Mouse (Mus musculus): ENCODE data around the gene Klhl26. TPM values are rescaled to one million over a fixed set of nuclear protein-coding genes. Genes with fewer than 3 reads are reported as not detected.
"Not testable (repeated sequence)": the region's sequence is repeated elsewhere in the genome, so short reads cannot be mapped to it uniquely, and the experiment has no call there.

Klhl26 gene
- total RNA-seq (2017): 5.9 and 10.6 TPM in 2 replicates

GRCm38 (mm10) chr8:70476333-70477268 is at the start of gene Klhl26:
Gene Klhl26 (minus strand): TSS chr8:70476968.
- ATAC-seq (replicated peaks; ENCODE audit: low read depth, poor library complexity, severe bottlenecking): peak; percentile 94

DNA sequence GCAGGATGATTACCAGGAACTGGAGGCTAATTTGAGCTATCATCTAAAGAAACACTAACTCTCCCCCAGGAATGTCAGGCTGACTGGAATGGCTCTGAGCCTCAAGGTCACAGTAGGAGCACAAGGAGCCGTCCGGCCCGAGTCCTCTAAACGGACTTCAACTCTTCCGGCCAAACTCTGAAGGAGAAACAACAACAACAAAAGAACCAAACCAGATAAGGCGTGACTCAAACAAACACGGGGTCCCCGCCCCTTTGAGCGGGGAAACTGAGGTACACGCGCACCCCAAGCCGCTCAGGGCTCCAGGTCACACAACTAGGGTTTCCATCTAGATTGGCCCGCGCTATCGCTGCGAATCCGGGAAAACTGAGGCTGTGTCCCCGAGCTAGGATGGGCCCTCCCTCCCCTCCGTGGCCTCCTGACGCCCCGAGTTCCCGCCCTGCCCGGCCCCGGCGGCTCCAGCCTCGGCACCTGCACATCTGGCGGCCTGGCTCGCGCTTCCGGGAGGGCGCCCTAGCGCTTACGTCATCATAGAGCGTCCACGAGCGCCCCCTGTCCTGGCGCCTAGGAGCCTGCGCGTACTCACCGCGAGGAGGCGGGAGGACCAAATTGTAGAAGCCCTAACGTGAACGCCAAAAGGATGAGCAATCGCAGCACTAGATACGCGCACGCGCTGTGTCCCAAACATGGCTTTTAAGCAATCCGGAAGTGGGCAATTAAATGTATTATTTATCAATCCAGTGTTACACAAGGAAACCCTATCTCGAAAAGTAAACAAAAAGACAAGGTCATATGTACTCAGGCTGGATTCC is 46.0 kb upstream of the Klhl26 start:
- peak; percentile 92 for ATAC-seq (replicated peaks; ENCODE audit: low read depth, poor library complexity, severe bottlenecking)

- ATAC-seq (replicated peaks; ENCODE audit: low read depth, poor library complexity, severe bottlenecking): no peak
Observed at GRCm38 (mm10) chr8:70519606-70520005, 42.8 kb upstream of the Klhl26 start.

- no peak for ATAC-seq (replicated peaks; ENCODE audit: low read depth, poor library complexity, severe bottlenecking)
Observed at GRCm38 (mm10) chr8:70519043-70519442, 42.3 kb upstream of the Klhl26 start.

GRCm38 (mm10) chr8:70517940-70518643 is 41.3 kb upstream of the Klhl26 start:
- no peak for ATAC-seq (replicated peaks; ENCODE audit: low read depth, poor library complexity, severe bottlenecking)

GRCm38 (mm10) chr8:70513441-70513840 is 36.7 kb upstream of the Klhl26 start:
- ATAC-seq (replicated peaks; ENCODE audit: low read depth, poor library complexity, severe bottlenecking): no peak

- peak; percentile 39 for ATAC-seq (replicated peaks; ENCODE audit: low read depth, poor library complexity, severe bottlenecking)
Observed at GRCm38 (mm10) chr8:70512253-70512903, 35.6 kb upstream of the Klhl26 start.

GRCm38 (mm10) chr8:70511770-70512169 is 35.0 kb upstream of the Klhl26 start:
- no peak for ATAC-seq (replicated peaks; ENCODE audit: low read depth, poor library complexity, severe bottlenecking)

DNA sequence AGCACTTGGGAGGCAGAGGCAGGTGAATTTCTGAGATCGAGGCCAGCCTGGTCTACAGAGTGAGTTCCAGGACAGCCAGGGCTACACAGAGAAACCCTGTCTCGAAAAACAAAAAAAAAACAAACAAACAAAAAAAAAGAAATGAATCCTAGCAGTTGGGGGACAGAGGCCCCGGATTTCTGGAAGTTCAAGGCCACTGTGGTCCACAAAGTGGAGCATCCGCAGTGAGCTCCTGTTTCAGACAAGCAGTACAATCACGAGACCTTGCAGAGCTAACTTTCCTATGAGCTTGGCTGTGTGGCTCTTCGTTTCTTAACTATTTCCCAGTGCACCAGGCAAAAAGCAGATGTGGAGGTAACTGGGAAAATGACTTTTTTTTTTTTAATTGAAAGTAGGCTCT is 34.4 kb upstream of the Klhl26 start:
- ATAC-seq (replicated peaks; ENCODE audit: low read depth, poor library complexity, severe bottlenecking): not testable (repeated sequence)

DNA sequence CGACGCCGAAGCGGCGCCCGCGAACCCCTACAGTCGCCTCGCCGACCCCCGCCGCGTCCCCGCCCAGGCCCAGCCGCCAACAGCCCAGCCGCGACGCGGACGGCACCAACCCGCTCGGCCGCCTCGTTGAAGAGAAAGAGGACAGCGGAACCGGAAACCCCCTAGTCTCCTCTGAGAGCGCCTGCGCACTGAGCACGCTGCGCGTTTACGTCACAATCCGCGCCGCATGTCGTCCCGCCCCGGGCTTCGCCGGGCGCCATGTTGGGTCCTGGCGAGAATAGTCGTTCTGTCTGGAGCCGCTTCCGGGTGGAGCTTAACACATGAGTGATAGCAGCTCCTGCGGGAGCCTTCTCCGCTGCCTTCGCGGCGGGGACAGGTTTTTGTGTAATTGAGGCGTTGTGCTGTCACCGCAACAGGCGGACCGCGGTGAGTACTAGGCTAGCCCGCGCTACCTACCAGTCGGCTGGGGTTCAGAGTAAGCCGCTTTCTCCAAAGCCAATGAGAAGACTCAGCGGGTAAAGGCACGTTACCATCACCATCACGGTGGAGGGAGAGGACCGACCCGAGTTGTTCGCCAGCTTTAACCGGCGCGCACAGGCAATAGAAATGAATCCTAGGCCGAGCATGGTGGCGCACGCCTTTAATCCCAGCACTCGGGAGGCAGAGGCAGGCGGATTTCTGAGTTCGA is 33.6 kb upstream of the Klhl26 start, which contains the start of gene Uba52:
Gene Uba52, minus strand, starts transcription at position 574 of the 688 bp plus-strand sequence.
- peak; percentile 73 for ATAC-seq (replicated peaks; ENCODE audit: low read depth, poor library complexity, severe bottlenecking)

DNA sequence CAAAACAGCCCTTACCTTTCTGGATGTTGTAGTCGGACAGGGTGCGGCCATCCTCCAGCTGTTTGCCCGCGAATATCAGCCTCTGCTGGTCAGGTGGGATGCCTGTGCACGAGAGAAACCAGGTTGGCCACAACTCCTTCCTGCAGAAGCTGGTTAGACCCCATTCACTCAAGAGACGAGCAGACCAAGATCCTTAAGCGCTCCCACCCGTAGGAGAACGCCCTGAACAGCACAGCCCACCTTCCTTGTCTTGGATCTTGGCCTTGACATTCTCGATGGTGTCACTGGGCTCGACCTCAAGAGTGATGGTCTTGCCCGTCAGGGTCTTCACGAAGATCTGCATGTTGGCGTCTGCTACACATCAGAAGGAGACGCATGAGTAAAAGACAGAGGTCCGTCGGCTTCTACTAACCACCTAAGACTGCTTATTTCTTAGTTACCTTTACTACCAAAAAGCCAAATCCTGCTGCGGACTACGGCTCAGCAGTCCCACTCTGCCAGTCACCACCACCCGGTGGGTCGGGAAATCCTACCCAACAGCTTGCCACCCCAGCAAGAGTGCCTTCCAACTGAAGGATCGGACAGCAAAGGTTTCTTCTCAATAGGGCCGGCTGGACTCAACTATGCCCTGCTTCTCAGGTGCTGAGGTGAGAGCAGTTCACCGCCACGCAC is 32.6 kb upstream of the Klhl26 start:
- no peak for ATAC-seq (replicated peaks; ENCODE audit: low read depth, poor library complexity, severe bottlenecking)

- ATAC-seq (replicated peaks; ENCODE audit: low read depth, poor library complexity, severe bottlenecking): no peak
Observed at GRCm38 (mm10) chr8:70507027-70507393, 30.2 kb upstream of the Klhl26 start.

- ATAC-seq (replicated peaks; ENCODE audit: low read depth, poor library complexity, severe bottlenecking): peak; percentile 64
Observed at GRCm38 (mm10) chr8:70506328-70507026, 29.7 kb upstream of the Klhl26 start, which contains the start of gene Rex1bd. Gene Rex1bd (minus strand): TSS chr8:70506752.

GRCm38 (mm10) chr8:70505698-70506327 is 29.0 kb upstream of the Klhl26 start:
- ATAC-seq (replicated peaks; ENCODE audit: low read depth, poor library complexity, severe bottlenecking): no peak; the same call in 1 of the 2 replicates

DNA sequence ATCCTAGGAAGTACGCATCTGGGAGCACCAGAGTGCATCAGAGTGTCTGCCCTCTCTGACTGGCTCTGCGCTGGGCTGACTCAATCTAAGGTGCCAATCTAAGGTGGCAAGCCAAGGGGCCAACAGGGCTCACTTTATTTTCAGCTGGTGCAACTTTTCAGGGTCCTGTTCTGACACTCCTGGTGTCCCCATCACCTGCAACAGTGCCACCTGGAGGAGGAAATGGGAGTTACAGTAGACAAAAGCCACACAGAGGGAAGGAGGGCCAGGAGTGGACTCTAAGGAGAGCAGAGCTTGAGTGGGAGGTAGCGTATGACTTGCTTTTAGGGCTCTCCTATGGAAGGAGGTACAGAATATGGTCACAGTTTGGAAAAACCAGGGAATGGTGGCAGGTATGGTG is 28.1 kb upstream of the Klhl26 start:
- peak; percentile 30; the same call in 1 of the 2 replicates for ATAC-seq (replicated peaks; ENCODE audit: low read depth, poor library complexity, severe bottlenecking)

- no peak for ATAC-seq (replicated peaks; ENCODE audit: low read depth, poor library complexity, severe bottlenecking)
Observed at GRCm38 (mm10) chr8:70504291-70504716, 27.5 kb upstream of the Klhl26 start.

DNA sequence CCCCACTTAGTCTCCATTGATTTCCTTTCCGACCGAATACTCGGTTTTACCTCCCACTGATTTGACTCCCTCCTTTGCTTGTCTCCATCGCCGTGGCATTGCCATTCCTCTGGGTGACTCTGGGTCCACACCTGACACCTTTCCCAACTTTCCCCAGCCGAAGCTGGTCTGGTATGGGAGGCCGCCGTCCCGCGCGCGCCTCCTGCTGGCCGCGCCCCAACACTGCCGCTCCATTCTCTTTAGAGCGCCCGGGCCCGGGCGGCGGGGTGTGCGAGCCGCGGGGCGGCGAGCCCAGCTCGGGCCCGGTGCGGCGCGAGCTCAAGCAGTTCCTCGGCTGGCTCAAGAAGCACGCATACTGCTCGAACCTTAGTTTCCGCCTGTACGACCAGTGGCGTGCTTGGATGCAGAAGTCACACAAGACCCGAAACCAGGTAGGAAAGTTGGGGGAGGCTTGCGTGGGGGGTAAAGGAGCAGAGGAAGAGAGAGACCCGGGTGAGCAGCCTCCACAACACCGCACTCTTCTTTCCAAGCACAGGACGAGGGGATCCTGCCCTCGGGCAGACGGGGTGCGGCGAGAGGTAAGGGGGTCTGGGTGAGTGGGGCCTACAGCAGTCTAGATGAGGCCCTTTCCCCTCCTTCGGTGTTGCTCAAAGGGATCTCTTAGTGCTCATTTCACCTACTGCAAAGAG is 26.4 kb upstream of the Klhl26 start:
- ATAC-seq (replicated peaks; ENCODE audit: low read depth, poor library complexity, severe bottlenecking): no peak

Measured in common myeloid progenitor, adult 5-6 weeks (primary cell).